Comparison of ENCODE assay signal across 8 mouse cellular contexts in the genomic region with DNA sequence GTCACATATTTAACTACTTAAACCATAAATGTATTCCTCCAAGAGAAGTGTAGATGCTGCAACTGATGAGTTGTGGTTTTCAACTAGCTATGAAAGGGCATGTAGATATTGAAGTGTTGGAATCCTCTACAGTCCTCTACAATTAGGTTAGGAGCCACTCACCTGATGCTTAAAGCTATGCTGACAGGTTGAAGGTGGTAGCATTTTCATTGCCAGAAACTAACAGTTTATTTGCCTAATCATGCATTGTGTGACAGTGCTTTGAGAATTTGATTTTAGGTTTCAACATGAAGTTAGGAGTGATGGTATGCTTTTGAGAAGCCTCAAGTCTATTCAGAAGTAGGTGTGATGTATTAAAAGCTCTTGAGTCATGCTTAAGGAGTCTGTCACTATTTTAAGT. TPM values are rescaled to one million over a fixed set of nuclear protein-coding genes. Genes with fewer than 3 reads are reported as not detected.
DNase-seq lines count a peak whose midpoint lies in the region; ATAC-seq and TF ChIP-seq lines count a peak whose summit lies in the region.

No protein-coding gene starts in this region.

- H3K4me1 ChIP-seq in embryonic facial prominence, embryonic 15.5 days: peaks cover 22% of the 10 kb centered on the region
- H3K4me1 ChIP-seq in limb, embryonic 10.5 days: peaks cover 22% of the 10 kb centered on the region
- peaks cover 31% of the 10 kb centered on the region for H3K4me1 ChIP-seq in neural tube, embryonic 13.5 days (replicated peaks)

- ATAC-seq in embryonic facial prominence, embryonic 15.5 days (ENCODE audit: insufficient number of reproducible peaks, low FRiP score, low TSS enrichment, low read depth): no peak
- ATAC-seq in neural tube, embryonic 13.5 days (ENCODE audit: low read depth): no peak

- DNase-seq in left cerebral cortex, adult 2 months (ENCODE audit: extremely low spot score in 1 of 2, low spot score in 2 of 2): no peak
- no peak for DNase-seq in left cerebral cortex, adult 18-20 months (ENCODE audit: low spot score in 2 of 2)
- DNase-seq in limb, embryonic 10.5 days (ENCODE audit: low spot score): no peak
- DNase-seq in thymus, postnatal 0 days (ENCODE audit: low spot score): no peak
- no peak for DNase-seq in right cerebral cortex, postnatal 25 days
- DNase-seq in cerebellum, adult 18-20 months: no peak

- peak overlapping the region; percentile 98; the same call in 1 of the 2 replicates for H3K9ac ChIP-seq in embryonic facial prominence, embryonic 15.5 days
- H3K9ac ChIP-seq in neural tube, embryonic 13.5 days: peak overlapping the region; percentile 94

- peaks cover 34% of the 10 kb centered on the region for H3K36me3 ChIP-seq in embryonic facial prominence, embryonic 15.5 days
- H3K36me3 ChIP-seq in limb, embryonic 10.5 days: peaks cover 60% of the 10 kb centered on the region
- H3K36me3 ChIP-seq in neural tube, embryonic 13.5 days: peaks cover 36% of the 10 kb centered on the region

- peak overlapping the region; percentile 91 for H3K4me3 ChIP-seq in left cerebral cortex, adult 2 months
- H3K4me3 ChIP-seq in embryonic facial prominence, embryonic 15.5 days (replicated peaks): peak overlapping the region; percentile 90
- H3K4me3 ChIP-seq in limb, embryonic 10.5 days: peak overlapping the region; percentile 89
- H3K4me3 ChIP-seq in neural tube, embryonic 13.5 days: peak overlapping the region; percentile 82

- H3K4me2 ChIP-seq in embryonic facial prominence, embryonic 15.5 days (replicated peaks): peak overlapping the region; percentile 72
- peak overlapping the region; percentile 75 for H3K4me2 ChIP-seq in neural tube, embryonic 13.5 days

- TF ChIP-seq CTCF in left cerebral cortex, adult 2 months (IDR thresholded peaks at IDR 0.05): no peak

- intact Hi-C loops in left cerebral cortex, adult 2 months (cut with DNase I): no loop called here

- H3K27me3 ChIP-seq in embryonic facial prominence, embryonic 15.5 days: no peaks in the 10 kb centered on the region
- no peaks in the 10 kb centered on the region for H3K27me3 ChIP-seq in limb, embryonic 10.5 days (ENCODE audit: low read depth, poor library complexity, severe bottlenecking)
- H3K27me3 ChIP-seq in neural tube, embryonic 13.5 days: no peaks in the 10 kb centered on the region

- H3K27ac ChIP-seq in left cerebral cortex, adult 2 months: no peak overlapping the region
- no peak overlapping the region for H3K27ac ChIP-seq in embryonic facial prominence, embryonic 15.5 days (replicated peaks)
- H3K27ac ChIP-seq in limb, embryonic 10.5 days: no peak overlapping the region
- H3K27ac ChIP-seq in neural tube, embryonic 13.5 days (replicated peaks): no peak overlapping the region

- no peaks in the 10 kb centered on the region for H3K9me3 ChIP-seq in embryonic facial prominence, embryonic 15.5 days (replicated peaks)
- no peaks in the 10 kb centered on the region for H3K9me3 ChIP-seq in limb, embryonic 10.5 days (replicated peaks)
- no peaks in the 10 kb centered on the region for H3K9me3 ChIP-seq in neural tube, embryonic 13.5 days

RNA-seq across cellular contexts. Expression of a gene that starts 2.2 kb away (rescaled TPM):
- total RNA-seq in left cerebral cortex, adult 2 months (2021): 1,000 to 10,000 TPM; 1,634 to 1,792 TPM
- total RNA-seq in left cerebral cortex, adult 18-20 months (2021): 1,000 to 10,000 TPM; 1,850 TPM
- polyA plus RNA-seq in embryonic facial prominence, embryonic 15.5 days (2015; fragmentation: Nextera tagmentation; extraction: Ambion mirVana): 4,428 and 4,532 TPM in 2 replicates
- 5,840 and 6,698 TPM in 2 replicates for polyA plus RNA-seq in limb, embryonic 10.5 days (2016; fragmentation: Nextera tagmentation; extraction: Ambion mirVana)
- polyA plus RNA-seq in neural tube, embryonic 13.5 days (2015; fragmentation: Nextera tagmentation; extraction: Ambion mirVana): 4,471 and 4,554 TPM in 2 replicates
- polyA plus RNA-seq in thymus, postnatal 0 days (2015; fragmentation: Nextera tagmentation; extraction: Ambion mirVana): 7,546 and 8,495 TPM in 2 replicates

RNA-seq across cellular contexts. Expression of a gene that starts 26.8 kb away (rescaled TPM):
- total RNA-seq in left cerebral cortex, adult 2 months (2021): 10 to 100 TPM; 39.6 to 41.4 TPM
- total RNA-seq in left cerebral cortex, adult 18-20 months (2021): 10 to 100 TPM; 41.4 to 42.5 TPM
- 443 and 468 TPM in 2 replicates for polyA plus RNA-seq in embryonic facial prominence, embryonic 15.5 days (2015; fragmentation: Nextera tagmentation; extraction: Ambion mirVana)
- polyA plus RNA-seq in limb, embryonic 10.5 days (2016; fragmentation: Nextera tagmentation; extraction: Ambion mirVana): 583 and 781 TPM in 2 replicates
- 342 and 380 TPM in 2 replicates for polyA plus RNA-seq in neural tube, embryonic 13.5 days (2015; fragmentation: Nextera tagmentation; extraction: Ambion mirVana)
- 715 and 776 TPM in 2 replicates for polyA plus RNA-seq in thymus, postnatal 0 days (2015; fragmentation: Nextera tagmentation; extraction: Ambion mirVana)

RNA-seq across cellular contexts. Expression of a gene that starts 28.6 kb away (rescaled TPM):
- 100 to 1,000 TPM; 226 to 228 TPM for total RNA-seq in left cerebral cortex, adult 2 months (2021)
- total RNA-seq in left cerebral cortex, adult 18-20 months (2021): 100 to 1,000 TPM; 217 to 224 TPM
- 12.6 and 12.9 TPM in 2 replicates for polyA plus RNA-seq in embryonic facial prominence, embryonic 15.5 days (2015; fragmentation: Nextera tagmentation; extraction: Ambion mirVana)
- 10.9 and 12.4 TPM in 2 replicates for polyA plus RNA-seq in limb, embryonic 10.5 days (2016; fragmentation: Nextera tagmentation; extraction: Ambion mirVana)
- 21.1 and 25.8 TPM in 2 replicates for polyA plus RNA-seq in neural tube, embryonic 13.5 days (2015; fragmentation: Nextera tagmentation; extraction: Ambion mirVana)
- polyA plus RNA-seq in thymus, postnatal 0 days (2015; fragmentation: Nextera tagmentation; extraction: Ambion mirVana): 12.2 and 14.9 TPM in 2 replicates

RNA-seq across cellular contexts. Expression of a gene that starts 58.2 kb away (rescaled TPM):
- 100 to 1,000 TPM; 279 to 284 TPM for total RNA-seq in left cerebral cortex, adult 2 months (2021)
- 100 to 1,000 TPM; 248 to 265 TPM for total RNA-seq in left cerebral cortex, adult 18-20 months (2021)
- 28.7 and 32.1 TPM in 2 replicates for polyA plus RNA-seq in embryonic facial prominence, embryonic 15.5 days (2015; fragmentation: Nextera tagmentation; extraction: Ambion mirVana)
- 15.9 and 17.9 TPM in 2 replicates for polyA plus RNA-seq in limb, embryonic 10.5 days (2016; fragmentation: Nextera tagmentation; extraction: Ambion mirVana)
- 12.5 and 14.1 TPM in 2 replicates for polyA plus RNA-seq in neural tube, embryonic 13.5 days (2015; fragmentation: Nextera tagmentation; extraction: Ambion mirVana)
- polyA plus RNA-seq in thymus, postnatal 0 days (2015; fragmentation: Nextera tagmentation; extraction: Ambion mirVana): 17.8 and 22.5 TPM in 2 replicates
